In the genomic region with DNA sequence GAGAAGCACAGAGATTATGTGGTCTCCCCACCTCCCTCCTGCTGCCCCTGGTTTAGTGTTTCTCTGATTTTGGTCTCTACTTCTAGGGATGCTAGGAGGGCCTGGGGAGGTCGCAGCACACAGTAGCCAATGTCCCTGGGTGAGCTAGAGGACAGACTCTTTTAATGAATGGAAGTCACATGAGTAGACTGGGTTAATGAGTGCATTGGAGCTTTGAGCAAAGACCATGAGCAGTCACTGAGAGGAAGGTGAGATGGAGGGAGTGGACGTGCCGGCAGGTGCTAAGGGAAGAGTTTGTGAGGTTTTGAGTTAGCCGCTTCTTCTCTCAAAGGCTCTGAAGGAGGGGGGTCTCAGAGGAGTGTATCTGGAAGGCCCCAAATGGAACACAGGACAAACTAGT, we compare ENCODE assay signal across 8 mouse cellular contexts. TPM values are rescaled to one million over a fixed set of nuclear protein-coding genes. Genes with fewer than 3 reads are reported as not detected.
DNase-seq lines count a peak whose midpoint lies in the region; ATAC-seq and TF ChIP-seq lines count a peak whose summit lies in the region.

No protein-coding gene starts in this region.

- ATAC-seq in forebrain, embryonic 11.5 days (replicated peaks; ENCODE audit: low FRiP score): no peak
- ATAC-seq in neural tube, embryonic 13.5 days (ENCODE audit: low read depth): no peak

- no peaks in the 10 kb centered on the region for H3K27me3 ChIP-seq in kidney, adult 2 months (replicated peaks; ENCODE audit: control insufficient read depth, insufficient read depth, low read length)
- H3K27me3 ChIP-seq in forebrain, embryonic 11.5 days (ENCODE audit: control insufficient read depth, insufficient read depth, low read length): no peaks in the 10 kb centered on the region
- H3K27me3 ChIP-seq in limb, embryonic 10.5 days (ENCODE audit: low read depth, poor library complexity, severe bottlenecking): no peaks in the 10 kb centered on the region
- no peaks in the 10 kb centered on the region for H3K27me3 ChIP-seq in neural tube, embryonic 13.5 days

- DNase-seq in kidney, adult 2 months: peak; percentile 63
- DNase-seq in kidney, adult 11 months: no peak
- DNase-seq in forebrain, embryonic 11.5 days (ENCODE audit: low spot score): no peak
- DNase-seq in limb, embryonic 10.5 days (ENCODE audit: low spot score): no peak
- DNase-seq in adipocyte (ENCODE audit: low spot score): no peak
- DNase-seq in left cerebral cortex, adult 11 months (ENCODE audit: low spot score): no peak
- no peak for DNase-seq in right cerebral cortex, postnatal 25 days

- 64% methylated on average over 4 of the region's 4 CpGs for WGBS in kidney, adult 2 months
- WGBS in forebrain, embryonic 11.5 days: 24% methylated on average over 4 of the region's 4 CpGs
- 62% methylated on average over 4 of the region's 4 CpGs for WGBS in limb, embryonic 10.5 days
- WGBS in neural tube, embryonic 13.5 days: 39% methylated on average over 4 of the region's 4 CpGs

- no peaks in the 10 kb centered on the region for H3K36me3 ChIP-seq in kidney, adult 2 months (ENCODE audit: control insufficient read depth, insufficient read depth, low read length)
- peaks cover 7% of the 10 kb centered on the region for H3K36me3 ChIP-seq in forebrain, embryonic 11.5 days (ENCODE audit: control insufficient read depth, insufficient read depth, low read length)
- H3K36me3 ChIP-seq in limb, embryonic 10.5 days: peaks cover 69% of the 10 kb centered on the region
- H3K36me3 ChIP-seq in neural tube, embryonic 13.5 days: peaks cover 52% of the 10 kb centered on the region

- H3K27ac ChIP-seq in kidney, adult 2 months (ENCODE audit: insufficient read depth, low read depth, low read length): no peak overlapping the region
- peak overlapping the region; percentile 57; the same call in 1 of the 2 replicates for H3K27ac ChIP-seq in forebrain, embryonic 11.5 days (ENCODE audit: low read depth, low read length)
- H3K27ac ChIP-seq in limb, embryonic 10.5 days: peak overlapping the region; percentile 100
- H3K27ac ChIP-seq in neural tube, embryonic 13.5 days (replicated peaks): peak overlapping the region; percentile 99; the same call in 1 of the 2 replicates

- peak overlapping the region; percentile 100 for H3K9ac ChIP-seq in forebrain, embryonic 11.5 days (ENCODE audit: low read length)
- H3K9ac ChIP-seq in neural tube, embryonic 13.5 days: peak overlapping the region; percentile 100

- no peak for TF ChIP-seq POLR2A in kidney, adult 2 months (IDR thresholded peaks at IDR 0.05; ENCODE audit: low read depth, low read length)

- no peaks in the 10 kb centered on the region for H3K9me3 ChIP-seq in forebrain, embryonic 11.5 days (ENCODE audit: control insufficient read depth, low read length)
- no peaks in the 10 kb centered on the region for H3K9me3 ChIP-seq in limb, embryonic 10.5 days (replicated peaks)
- H3K9me3 ChIP-seq in neural tube, embryonic 13.5 days: no peaks in the 10 kb centered on the region

- TF ChIP-seq CTCF in kidney, adult 2 months (conservative IDR thresholded peaks at IDR 0.05; ENCODE audit: insufficient read depth, insufficient read length, low read depth, low read length): no peak

- peaks cover 11% of the 10 kb centered on the region; the same call in 1 of the 2 replicates for H3K4me1 ChIP-seq in kidney, adult 2 months (ENCODE audit: control insufficient read depth, insufficient read depth, low read length)
- H3K4me1 ChIP-seq in forebrain, embryonic 11.5 days (replicated peaks; ENCODE audit: control insufficient read depth, insufficient read depth, low read length): peaks cover 48% of the 10 kb centered on the region
- peaks cover 66% of the 10 kb centered on the region for H3K4me1 ChIP-seq in limb, embryonic 10.5 days
- peaks cover 67% of the 10 kb centered on the region for H3K4me1 ChIP-seq in neural tube, embryonic 13.5 days (replicated peaks)

- H3K4me3 ChIP-seq in kidney, adult 2 months (ENCODE audit: insufficient read depth, low read depth, low read length): no peak overlapping the region
- H3K4me3 ChIP-seq in forebrain, embryonic 11.5 days (ENCODE audit: low read depth, low read length): peak overlapping the region; percentile 96
- H3K4me3 ChIP-seq in limb, embryonic 10.5 days: peak overlapping the region; percentile 86
- peak overlapping the region; percentile 63 for H3K4me3 ChIP-seq in neural tube, embryonic 13.5 days

- H3K4me2 ChIP-seq in forebrain, embryonic 11.5 days (ENCODE audit: low read depth, low read length, severe bottlenecking): peak overlapping the region; percentile 91
- peak overlapping the region; percentile 99 for H3K4me2 ChIP-seq in neural tube, embryonic 13.5 days

RNA-seq across cellular contexts. Expression of gene Mex3a, which starts 3.3 kb away (rescaled TPM):
- 0.61 and 0.63 TPM in 2 replicates for polyA plus RNA-seq in kidney, adult 2 months (2012; rRNA removed)
- 44.4 and 46.2 TPM in 2 replicates for polyA plus RNA-seq in forebrain, embryonic 11.5 days (2014; fragmentation: Nextera tagmentation; extraction: Ambion mirVana)
- polyA plus RNA-seq in limb, embryonic 10.5 days (2016; fragmentation: Nextera tagmentation; extraction: Ambion mirVana): 28.9 and 34.8 TPM in 2 replicates
- 32.5 and 33.7 TPM in 2 replicates for polyA plus RNA-seq in neural tube, embryonic 13.5 days (2015; fragmentation: Nextera tagmentation; extraction: Ambion mirVana)

RNA-seq across cellular contexts. Expression of gene Rab25, which starts 12.6 kb away (rescaled TPM):
- polyA plus RNA-seq in kidney, adult 2 months (2012; rRNA removed): 50.1 and 50.9 TPM in 2 replicates
- 0.43 and 1.1 TPM in 2 replicates for polyA plus RNA-seq in forebrain, embryonic 11.5 days (2014; fragmentation: Nextera tagmentation; extraction: Ambion mirVana)
- 1.7 and 3.7 TPM in 2 replicates for polyA plus RNA-seq in limb, embryonic 10.5 days (2016; fragmentation: Nextera tagmentation; extraction: Ambion mirVana)
- not detected in 2 replicates for polyA plus RNA-seq in neural tube, embryonic 13.5 days (2015; fragmentation: Nextera tagmentation; extraction: Ambion mirVana)

RNA-seq across cellular contexts. Expression of gene Lamtor2, which starts 17.3 kb away (rescaled TPM):
- polyA plus RNA-seq in kidney, adult 2 months (2012; rRNA removed): 247 and 277 TPM in 2 replicates
- 89.3 and 96.0 TPM in 2 replicates for polyA plus RNA-seq in forebrain, embryonic 11.5 days (2014; fragmentation: Nextera tagmentation; extraction: Ambion mirVana)
- 151 and 159 TPM in 2 replicates for polyA plus RNA-seq in limb, embryonic 10.5 days (2016; fragmentation: Nextera tagmentation; extraction: Ambion mirVana)
- 161 and 170 TPM in 2 replicates for polyA plus RNA-seq in neural tube, embryonic 13.5 days (2015; fragmentation: Nextera tagmentation; extraction: Ambion mirVana)

RNA-seq across cellular contexts. Expression of gene Ubqln4, which starts 18.0 kb away (rescaled TPM):
- 59.9 and 63.5 TPM in 2 replicates for polyA plus RNA-seq in kidney, adult 2 months (2012; rRNA removed)
- 89.2 and 95.0 TPM in 2 replicates for polyA plus RNA-seq in forebrain, embryonic 11.5 days (2014; fragmentation: Nextera tagmentation; extraction: Ambion mirVana)
- 78.8 and 79.5 TPM in 2 replicates for polyA plus RNA-seq in limb, embryonic 10.5 days (2016; fragmentation: Nextera tagmentation; extraction: Ambion mirVana)
- polyA plus RNA-seq in neural tube, embryonic 13.5 days (2015; fragmentation: Nextera tagmentation; extraction: Ambion mirVana): 38.4 and 40.6 TPM in 2 replicates

RNA-seq across cellular contexts. Expression of gene Lmna, which starts 25.8 kb away (rescaled TPM):
- polyA plus RNA-seq in kidney, adult 2 months (2012; rRNA removed): 55.2 and 73.2 TPM in 2 replicates
- polyA plus RNA-seq in forebrain, embryonic 11.5 days (2014; fragmentation: Nextera tagmentation; extraction: Ambion mirVana): 19.4 and 20.4 TPM in 2 replicates
- 9.2 and 14.5 TPM in 2 replicates for polyA plus RNA-seq in limb, embryonic 10.5 days (2016; fragmentation: Nextera tagmentation; extraction: Ambion mirVana)
- polyA plus RNA-seq in neural tube, embryonic 13.5 days (2015; fragmentation: Nextera tagmentation; extraction: Ambion mirVana): 41.9 and 45.3 TPM in 2 replicates

Comparison
In these comparisons a context has a peak if more than half of its experiments do, and no peak if none do; other contexts are left out.
1. RNA of gene Mex3a, which starts 3.3 kb away (polyA plus RNA-seq): 44.4 to 46.2 TPM in forebrain, embryonic 11.5 days, 28.9 to 34.8 TPM in limb, embryonic 10.5 days and 32.5 to 33.7 TPM in neural tube, embryonic 13.5 days; 0.61 to 0.63 TPM in kidney, adult 2 months; every median in the first group is over 10 times any median in the second.
2. RNA of gene Rab25, which starts 12.6 kb away (polyA plus RNA-seq): 50.1 to 50.9 TPM in kidney, adult 2 months; 1.7 to 3.7 TPM in limb, embryonic 10.5 days, 0.43 to 1.1 TPM in forebrain, embryonic 11.5 days and not detected in neural tube, embryonic 13.5 days; every median in the first group is over 10 times any median in the second.